Mouse (Mus musculus) kidney, embryonic 15.5 days (tissue): ENCODE measurements around the gene 1700057G04Rik. TPM values are rescaled to one million over a fixed set of nuclear protein-coding genes. Genes with fewer than 3 reads are reported as not detected.

Experiments
- ATAC-seq: fragments of 200-750 bp; cut with Nextera tagmentation; replicated peaks from 2 replicates; pipeline ENCODE4 v1.8.0; 2017; ENCODE audit warnings: moderate TSS enrichment; ENCODE audit not compliant: low FRiP score
- H3K27ac ChIP-seq: fragments of 300-500 bp; sonication (generic); 2 replicates; pipeline ENCODE4 v1.5.1; 2015; ENCODE audit warnings: mild to moderate bottlenecking, inconsistent platforms
- H3K27me3 ChIP-seq: fragments of 300-500 bp; sonication (generic); 2 replicates; pipeline ENCODE4 v1.6.1; 2015; ENCODE audit warnings: inconsistent platforms
- H3K36me3 ChIP-seq: fragments of 300-500 bp; sonication (generic); 2 replicates; pipeline ENCODE4 v1.6.1; 2015; ENCODE audit warnings: inconsistent platforms
- H3K4me1 ChIP-seq: fragments of 300-500 bp; sonication (generic); 2 replicates; pipeline ENCODE4 v1.6.1; 2015; ENCODE audit warnings: inconsistent platforms
- H3K4me2 ChIP-seq: fragments of 300-500 bp; sonication (generic); 2 replicates; pipeline ENCODE4 v1.6.1; 2015; ENCODE audit warnings: moderate library complexity, mild to moderate bottlenecking, inconsistent platforms
- H3K4me3 ChIP-seq: fragments of 300-500 bp; sonication (generic); replicated peaks from 2 replicates; pipeline ENCODE4 v1.5.1; 2015; ENCODE audit warnings: mild to moderate bottlenecking, inconsistent platforms
- H3K9ac ChIP-seq: fragments of 300-500 bp; sonication (generic); 2 replicates; pipeline ENCODE4 v1.6.1; 2015; ENCODE audit warnings: mild to moderate bottlenecking, inconsistent platforms
- H3K9me3 ChIP-seq: fragments of 300-500 bp; sonication (generic); replicated peaks from 2 replicates; pipeline ENCODE4 v1.6.1; 2016; ENCODE audit warnings: inconsistent platforms
- WGBS: fragments of 180-500 bp; shearing (Covaris S2); methylation state at CpG from one replicate; pipeline ENCODE4 v1.1.7; 2015; ENCODE audit warnings: mixed read lengths; 5-methylcytosine and 5-hydroxymethylcytosine counted together
- polyA plus RNA-seq: library from polyadenylated mRNA; unstranded; fragments of >200 nt; fragmentation: Nextera tagmentation; extraction: Ambion mirVana; gene quantifications from 2 replicates; pipeline ENCODE4 v1.2.1, GENCODE M21; 2015

1700057G04Rik gene
- polyA plus RNA-seq, 1 experiment from 2014 or later = not detected

GRCm38 (mm10) chr9:92368920-92369319, 59.7 kb downstream of the 1700057G04Rik start:
- Histone ChIP-seq H3K4me2 (no peak overlapping the region), H3K4me1 (no peaks in the 10 kb centered on the region)

GRCm38 (mm10) chr9:92373896-92374295, 64.7 kb downstream of the 1700057G04Rik start:
- no peak overlapping the region for H3K9ac ChIP-seq
- H3K4me3 ChIP-seq = no peak overlapping the region
- H3K9me3 ChIP-seq = no peaks in the 10 kb centered on the region
- H3K36me3 ChIP-seq = no peaks in the 10 kb centered on the region
- 20% methylated on average over 4 of the region's 4 CpGs for WGBS
- H3K27ac ChIP-seq = no peak overlapping the region
- H3K4me1 ChIP-seq = 0 out of 2 replicates have a peak, but pooled peaks cover 5% of the 10 kb centered on the region
- no peak overlapping the region for H3K4me2 ChIP-seq
- no peaks in the 10 kb centered on the region for H3K27me3 ChIP-seq
- no peak for ATAC-seq

More at GRCm38 (mm10) chr9:92368920-92369319, 59.7 kb downstream of the 1700057G04Rik start:
- Histone ChIP-seq H3K4me3 (no peak overlapping the region), H3K27ac (no peak overlapping the region), H3K27me3 (no peaks in the 10 kb centered on the region), H3K9me3 (no peaks in the 10 kb centered on the region), H3K36me3 (no peaks in the 10 kb centered on the region), H3K9ac (no peak overlapping the region)
- no peak for ATAC-seq

GRCm38 (mm10) chr9:92374705-92375199, 65.6 kb downstream of the 1700057G04Rik start:
- Histone ChIP-seq H3K4me1 (0 out of 2 replicates have a peak, but pooled peaks cover 5% of the 10 kb centered on the region), H3K9me3 (no peaks in the 10 kb centered on the region), H3K4me2 (no peak overlapping the region), H3K27ac (no peak overlapping the region), H3K27me3 (no peaks in the 10 kb centered on the region), H3K9ac (no peak overlapping the region), H3K36me3 (no peaks in the 10 kb centered on the region), H3K4me3 (no peak overlapping the region)
- 42% methylated on average over 7 of the region's 7 CpGs for WGBS
- ATAC-seq = peak; percentile 62; the same call in 1 of the 2 replicates

- Histone ChIP-seq H3K27ac (no peak overlapping the region), H3K4me1 (0 out of 2 replicates have a peak, but pooled peaks cover 5% of the 10 kb centered on the region), H3K27me3 (no peaks in the 10 kb centered on the region), H3K36me3 (no peaks in the 10 kb centered on the region), H3K4me3 (no peak overlapping the region), H3K4me2 (no peak overlapping the region), H3K9me3 (no peaks in the 10 kb centered on the region), H3K9ac (no peak overlapping the region)
- peak; percentile 69; the same call in 1 of the 2 replicates for ATAC-seq
- WGBS = 64% methylated on average over 8 of the region's 8 CpGs
Observed at GRCm38 (mm10) chr9:92375378-92375777, 66.2 kb downstream of the 1700057G04Rik start.

GRCm38 (mm10) chr9:92377967-92378366, 68.8 kb downstream of the 1700057G04Rik start:
- WGBS = 95% methylated on average over 1 of the region's 1 CpGs
- Histone ChIP-seq H3K9ac (no peak overlapping the region), H3K36me3 (no peaks in the 10 kb centered on the region), H3K4me1 (0 out of 2 replicates have a peak, but pooled peaks cover 5% of the 10 kb centered on the region), H3K4me2 (no peak overlapping the region), H3K9me3 (no peaks in the 10 kb centered on the region), H3K27me3 (no peaks in the 10 kb centered on the region), H3K4me3 (no peak overlapping the region), H3K27ac (no peak overlapping the region)
- no peak for ATAC-seq

GRCm38 (mm10) chr9:92379240-92379639, 70.1 kb downstream of the 1700057G04Rik start:
- WGBS = 67% methylated on average over 5 of the region's 5 CpGs
- no peak for ATAC-seq

GRCm38 (mm10) chr9:92383415-92383814, 74.2 kb downstream of the 1700057G04Rik start:
- 77% methylated on average over 3 of the region's 3 CpGs for WGBS
- Histone ChIP-seq H3K36me3 (no peaks in the 10 kb centered on the region), H3K9me3 (no peaks in the 10 kb centered on the region), H3K4me1 (no peaks in the 10 kb centered on the region), H3K4me3 (no peak overlapping the region), H3K27ac (no peak overlapping the region), H3K9ac (no peak overlapping the region), H3K4me2 (no peak overlapping the region), H3K27me3 (no peaks in the 10 kb centered on the region)
- ATAC-seq = no peak

More at GRCm38 (mm10) chr9:92379240-92379639, 70.1 kb downstream of the 1700057G04Rik start:
- Histone ChIP-seq H3K4me3 (no peak overlapping the region), H3K4me1 (0 out of 2 replicates have a peak, but pooled peaks cover 4% of the 10 kb centered on the region), H3K27ac (no peak overlapping the region), H3K4me2 (no peak overlapping the region), H3K27me3 (no peaks in the 10 kb centered on the region), H3K9ac (no peak overlapping the region), H3K9me3 (no peaks in the 10 kb centered on the region), H3K36me3 (no peaks in the 10 kb centered on the region)

- H3K4me1 ChIP-seq = no peaks in the 10 kb centered on the region
Observed at GRCm38 (mm10) chr9:92384401-92384800, 75.2 kb downstream of the 1700057G04Rik start.

GRCm38 (mm10) chr9:92385831-92386230, 76.7 kb downstream of the 1700057G04Rik start:
- Histone ChIP-seq H3K4me3 (no peak overlapping the region), H3K4me2 (no peak overlapping the region), H3K4me1 (no peaks in the 10 kb centered on the region), H3K9me3 (no peaks in the 10 kb centered on the region), H3K36me3 (no peaks in the 10 kb centered on the region), H3K9ac (no peak overlapping the region), H3K27me3 (no peaks in the 10 kb centered on the region), H3K27ac (no peak overlapping the region)
- WGBS = 81% methylated on average over 1 of the region's 1 CpGs
- no peak for ATAC-seq

More at GRCm38 (mm10) chr9:92384401-92384800, 75.2 kb downstream of the 1700057G04Rik start:
- H3K36me3 ChIP-seq = no peaks in the 10 kb centered on the region
- 48% methylated on average over 3 of the region's 3 CpGs for WGBS
- H3K9me3 ChIP-seq = no peaks in the 10 kb centered on the region
- no peak overlapping the region for H3K9ac ChIP-seq
- H3K4me3 ChIP-seq = no peak overlapping the region
- ATAC-seq = no peak
- no peaks in the 10 kb centered on the region for H3K27me3 ChIP-seq
- H3K4me2 ChIP-seq = no peak overlapping the region
- no peak overlapping the region for H3K27ac ChIP-seq

- no peak overlapping the region for H3K27ac ChIP-seq
- WGBS = 83% methylated on average over 1 of the region's 1 CpGs
- no peak overlapping the region for H3K9ac ChIP-seq
- H3K4me3 ChIP-seq = no peak overlapping the region
- no peaks in the 10 kb centered on the region for H3K36me3 ChIP-seq
- no peak overlapping the region for H3K4me2 ChIP-seq
- no peak for ATAC-seq
- H3K4me1 ChIP-seq = no peaks in the 10 kb centered on the region
- no peaks in the 10 kb centered on the region for H3K27me3 ChIP-seq
- H3K9me3 ChIP-seq = no peaks in the 10 kb centered on the region
Observed at GRCm38 (mm10) chr9:92386871-92387270, 77.7 kb downstream of the 1700057G04Rik start.

GRCm38 (mm10) chr9:92387404-92387803, 78.2 kb downstream of the 1700057G04Rik start:
- Histone ChIP-seq H3K4me1 (no peaks in the 10 kb centered on the region), H3K4me2 (no peak overlapping the region), H3K4me3 (no peak overlapping the region), H3K9me3 (no peaks in the 10 kb centered on the region), H3K9ac (no peak overlapping the region), H3K27me3 (no peaks in the 10 kb centered on the region), H3K36me3 (no peaks in the 10 kb centered on the region), H3K27ac (no peak overlapping the region)
- 89% methylated on average over 1 of the region's 1 CpGs for WGBS
- ATAC-seq = no peak

GRCm38 (mm10) chr9:92402628-92403027, 93.5 kb downstream of the 1700057G04Rik start:
- ATAC-seq = no peak
- no peaks in the 10 kb centered on the region for H3K36me3 ChIP-seq
- 0 out of 2 replicates have a peak, but pooled peaks cover 2% of the 10 kb centered on the region for H3K9me3 ChIP-seq
- H3K4me3 ChIP-seq = no peak overlapping the region
- no peaks in the 10 kb centered on the region for H3K4me1 ChIP-seq
- WGBS = 76% methylated on average over 5 of the region's 5 CpGs
- no peak overlapping the region for H3K4me2 ChIP-seq
- no peaks in the 10 kb centered on the region for H3K27me3 ChIP-seq
- no peak overlapping the region for H3K27ac ChIP-seq
- H3K9ac ChIP-seq = no peak overlapping the region
